Mouse (Mus musculus) bone marrow macrophage, adult 2 months (primary cell): ENCODE results near the gene Hmgxb4.

Source experiments
- CTCF ChIP-seq: IDR thresholded peaks from 2 replicates; pipeline ENCODE4 v1.5.1; 2012; ENCODE audit warnings: low read depth, mild to moderate bottlenecking, low read length, moderate library complexity
- POLR2A ChIP-seq: IDR thresholded peaks from 2 replicates; pipeline ENCODE4 v1.6.1; 2012; ENCODE audit warnings: mild to moderate bottlenecking, low read depth, low read length, borderline replicate concordance

DNA sequence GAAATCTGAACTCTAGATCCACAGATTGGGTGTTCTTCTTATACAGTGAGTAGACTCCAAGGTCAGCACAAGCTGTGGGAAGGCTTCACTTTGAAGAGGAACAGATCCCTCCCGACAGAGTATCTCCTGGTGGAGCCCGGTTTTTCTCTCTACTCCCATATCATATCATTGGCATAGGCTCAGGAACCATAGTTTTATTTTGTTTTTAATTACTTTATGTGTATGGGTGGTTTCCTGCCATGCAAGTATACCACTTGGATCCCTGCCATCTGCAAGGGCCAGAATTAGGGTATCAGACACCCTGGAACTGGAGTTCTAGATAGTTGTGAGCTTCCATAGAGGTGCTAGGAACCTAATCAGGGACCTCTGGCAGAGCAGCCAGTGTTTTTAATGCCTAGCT lies 15.7 kb downstream of the Hmgxb4 start:
- TF ChIP-seq CTCF (no peak), POLR2A (no peak)
